Mouse (Mus musculus): ENCODE measurements around the gene Phex. TPM values are rescaled to one million over a fixed set of nuclear protein-coding genes. Genes with fewer than 3 reads are reported as not detected.

Phex gene
- total RNA-seq, 2 experiments from 2014 or later = 0.17 to 0.18 TPM

GRCm38 (mm10) chrX:157306796-157307405 lies 108.2 kb downstream of the Phex start:
- DNase-seq = no peak

- DNase-seq = no peak
Measured at GRCm38 (mm10) chrX:157305852-157306232, 109.3 kb downstream of the Phex start.

GRCm38 (mm10) chrX:157305193-157305851 lies 109.8 kb downstream of the Phex start:
- DNase-seq = no peak

- no peak for DNase-seq
Measured at GRCm38 (mm10) chrX:157292411-157292810, 122.7 kb downstream of the Phex start.

GRCm38 (mm10) chrX:157276581-157276980 lies 138.5 kb downstream of the Phex start:
- DNase-seq = no peak

GRCm38 (mm10) chrX:157273291-157273690 lies 141.8 kb downstream of the Phex start:
- no peak for DNase-seq

- DNase-seq = no peak
Measured at GRCm38 (mm10) chrX:157271609-157272008, 143.5 kb downstream of the Phex start.

GRCm38 (mm10) chrX:157269726-157270305 lies 145.3 kb downstream of the Phex start:
- no peak for DNase-seq

GRCm38 (mm10) chrX:157268141-157268540 lies 147.0 kb downstream of the Phex start:
- no peak for DNase-seq

- DNase-seq = no peak
Measured at GRCm38 (mm10) chrX:157202736-157203135, 212.4 kb downstream of the Phex start.

- DNase-seq = no peak
Measured at GRCm38 (mm10) chrX:157184167-157184566, 230.9 kb downstream of the Phex start.

GRCm38 (mm10) chrX:157180845-157181244 lies 234.3 kb downstream of the Phex start:
- DNase-seq = no peak

GRCm38 (mm10) chrX:157164142-157164541 lies 251.0 kb downstream of the Phex start:
- no peak for DNase-seq

GRCm38 (mm10) chrX:157163394-157163793 lies 251.7 kb downstream of the Phex start:
- DNase-seq = no peak

GRCm38 (mm10) chrX:157144675-157145074 lies 270.4 kb downstream of the Phex start:
- no peak for DNase-seq

GRCm38 (mm10) chrX:157139601-157140000 lies 275.5 kb downstream of the Phex start:
- DNase-seq = no peak

Small RNA genes within 50 kb of the gene (microRNA-seq; reads per million reads assigned to microRNA genes)
- 0 reads per million in 2 experiments for gene Gm23798

Other genes starting within 250 kb of the Phex start
- 10 to 100 TPM; 24.2 to 25.3 TPM for gene Sms, start 77.0 kb upstream of the Phex start, total RNA-seq (2021)
- gene Yy2, start 153.7 kb upstream of the Phex start, total RNA-seq (2021) = 1 to 10 TPM in 1 of 2 experiments, under 1 TPM in 1; 0.79 to 1.9 TPM
- 10 to 100 TPM; 17.8 to 17.9 TPM for gene Mbtps2, start 183.4 kb upstream of the Phex start, total RNA-seq (2021)